Mouse (Mus musculus) mouse trophoblast stem cell (cell line): ENCODE data around the gene Arhgap25.
"Not testable (repeated sequence)": the region's sequence is repeated elsewhere in the genome, so short reads cannot be mapped to it uniquely, and the experiment has no call there.

Source experiments
- in situ Hi-C, 2 experiments: fragments of 300-500 bp; cut with MseI, MboI; formaldehyde crosslinking; loops; 2 replicates in 1 of 2; 3 replicates in 1 of 2; pipeline ENCODE4 v1.15.1; 2025

Gene Arhgap25

GRCm38 (mm10) chr6:87532953-87533710, at the start of gene Arhgap25:
Gene Arhgap25 (minus strand): TSS chr6:87533259.
- in situ Hi-C loops: no loop called here

GRCm38 (mm10) chr6:87582456-87582855, 49.4 kb upstream of the Arhgap25 start:
- in situ Hi-C loops: no loop called here

DNA sequence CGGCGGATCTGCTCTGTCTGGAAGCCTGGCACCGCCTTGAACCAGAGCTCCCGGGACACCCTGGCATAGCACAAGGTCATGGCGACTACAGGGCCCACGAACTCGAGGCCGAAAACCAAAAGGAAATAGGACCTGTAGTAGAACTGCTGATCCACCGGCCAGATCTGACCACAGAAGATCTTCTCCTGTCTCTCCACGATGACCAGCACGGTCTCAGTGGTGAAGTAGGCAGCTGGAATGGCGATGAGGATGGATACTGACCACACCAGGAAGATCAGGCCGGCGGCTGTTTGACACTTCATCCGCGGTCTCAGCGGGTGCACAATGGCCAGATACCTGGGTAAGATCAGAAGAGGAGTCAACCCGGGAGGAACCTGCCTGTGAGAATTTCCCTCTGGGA, 48.5 kb upstream of the Arhgap25 start:
- in situ Hi-C loops: no loop called here

GRCm38 (mm10) chr6:87581071-87581470, 48.0 kb upstream of the Arhgap25 start:
- in situ Hi-C loops: no loop called here

DNA sequence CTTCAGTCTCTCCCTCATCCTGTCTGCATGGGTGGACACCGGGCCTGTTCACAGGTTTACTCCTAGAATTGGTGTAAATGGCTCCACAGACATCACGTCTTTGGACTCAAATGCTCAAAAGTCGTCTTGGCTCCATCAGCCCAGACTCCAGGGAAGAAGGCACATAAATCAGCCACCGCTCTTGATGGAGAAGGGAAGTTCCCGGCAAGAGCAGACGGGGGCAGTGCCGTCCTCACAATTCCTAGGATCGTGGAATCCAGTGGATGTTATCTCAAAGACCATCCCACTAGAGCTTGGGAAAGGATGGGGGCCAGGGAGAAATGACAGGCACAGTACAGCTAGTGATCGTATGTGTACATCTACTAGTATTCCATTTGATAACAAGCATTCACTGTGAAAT, 45.2 kb upstream of the Arhgap25 start:
- in situ Hi-C loops: no loop called here

DNA sequence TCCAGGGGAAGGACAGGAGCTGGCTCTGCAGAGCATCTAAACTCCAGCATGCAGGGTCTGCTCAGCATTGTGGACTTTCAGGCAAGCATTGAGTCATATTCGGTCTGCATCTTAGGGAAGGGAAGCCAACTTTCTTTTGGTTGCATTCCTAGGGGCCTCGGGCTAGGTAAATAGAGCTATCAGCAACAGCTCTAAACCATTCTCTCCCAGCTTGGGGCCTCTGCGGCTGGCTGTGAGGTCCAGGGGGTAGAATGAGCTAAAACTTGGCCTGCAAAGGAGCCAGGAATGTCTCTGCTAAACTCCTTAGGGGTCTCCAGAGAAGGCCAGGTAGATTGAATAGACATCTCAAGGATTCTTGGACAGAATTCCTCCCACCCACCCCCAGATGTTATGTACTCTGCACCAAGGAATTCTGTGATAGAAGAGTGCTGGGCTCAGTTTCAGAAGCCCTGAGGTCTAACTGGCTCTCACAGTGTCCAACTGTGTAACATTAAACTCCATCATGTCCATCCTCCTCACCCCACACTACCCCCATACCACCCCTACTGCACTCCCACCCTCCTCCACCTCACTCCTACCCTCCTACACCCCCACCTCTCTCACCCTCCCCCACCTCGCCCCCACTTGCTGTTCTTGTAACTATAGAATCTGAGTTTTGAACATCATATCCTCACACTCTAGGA, 43.7 kb upstream of the Arhgap25 start:
- in situ Hi-C loops: no loop called here

DNA sequence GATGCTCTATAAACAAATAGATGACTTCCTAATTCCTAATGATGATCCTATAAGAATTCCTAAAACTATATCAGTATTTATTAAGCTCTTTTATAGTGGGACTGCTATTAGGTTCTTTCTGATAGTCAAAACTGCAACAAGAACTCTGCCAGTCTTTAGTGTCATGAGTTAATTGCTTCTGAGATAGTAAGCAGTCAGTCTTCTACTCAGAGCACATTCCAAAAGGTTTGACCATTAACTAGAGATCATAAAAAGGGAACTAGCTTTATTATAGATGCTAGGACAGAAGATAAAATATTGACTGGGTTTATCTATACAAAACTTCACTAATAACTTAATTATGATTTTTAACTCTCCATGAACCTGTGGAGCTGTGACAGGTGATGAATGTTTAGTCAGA, 38.8 kb upstream of the Arhgap25 start:
- in situ Hi-C loops: not testable (repeated sequence)

GRCm38 (mm10) chr6:87567686-87568593, 34.9 kb upstream of the Arhgap25 start:
- in situ Hi-C loops: no loop called here

GRCm38 (mm10) chr6:87565166-87565565, 32.1 kb upstream of the Arhgap25 start:
- in situ Hi-C loops: no loop called here

DNA sequence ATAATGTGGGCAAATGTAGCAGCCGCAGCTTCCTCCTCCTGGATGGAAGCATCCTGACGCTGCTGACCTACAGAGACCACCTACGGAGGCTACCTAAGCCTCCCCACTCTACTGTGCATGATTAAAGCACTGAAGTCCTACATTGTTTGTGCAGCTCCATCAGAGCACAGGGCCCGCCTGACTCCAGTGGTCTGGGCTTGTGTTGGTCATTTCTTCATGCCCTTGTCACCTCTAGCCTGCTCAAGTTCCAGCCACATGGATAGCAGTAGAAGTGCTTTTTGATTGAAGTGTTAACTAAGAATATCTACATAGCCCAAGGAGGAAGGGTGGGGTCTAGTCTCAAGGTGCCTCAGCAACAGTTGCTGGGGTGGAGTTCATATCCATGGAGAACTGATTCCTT, 31.3 kb upstream of the Arhgap25 start:
- in situ Hi-C loops: no loop called here

GRCm38 (mm10) chr6:87553724-87554123, 20.7 kb upstream of the Arhgap25 start:
- in situ Hi-C loops: no loop called here

- in situ Hi-C loops: no loop called here
Measured at GRCm38 (mm10) chr6:87552054-87552807, 19.2 kb upstream of the Arhgap25 start.

DNA sequence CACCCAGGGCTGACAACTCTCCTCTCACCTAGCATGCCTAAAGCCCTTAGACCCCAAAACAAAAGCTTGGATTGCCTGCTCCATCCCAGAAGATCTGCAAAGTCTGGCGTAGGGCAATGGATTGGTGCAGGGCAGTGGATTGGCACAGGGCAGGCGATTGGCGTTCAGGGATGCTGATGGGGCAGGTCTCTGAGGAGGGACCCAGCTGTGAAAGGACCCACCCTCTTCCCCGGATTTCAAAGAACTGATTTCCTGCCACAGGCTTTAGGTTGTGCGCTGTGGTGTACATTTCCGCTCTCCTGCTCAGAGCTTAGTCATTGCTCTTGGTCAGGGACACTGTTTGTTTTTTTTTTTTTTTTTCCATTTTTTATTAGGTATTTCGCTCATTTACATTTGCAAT, 14.8 kb upstream of the Arhgap25 start:
- in situ Hi-C loops: no loop called here

DNA sequence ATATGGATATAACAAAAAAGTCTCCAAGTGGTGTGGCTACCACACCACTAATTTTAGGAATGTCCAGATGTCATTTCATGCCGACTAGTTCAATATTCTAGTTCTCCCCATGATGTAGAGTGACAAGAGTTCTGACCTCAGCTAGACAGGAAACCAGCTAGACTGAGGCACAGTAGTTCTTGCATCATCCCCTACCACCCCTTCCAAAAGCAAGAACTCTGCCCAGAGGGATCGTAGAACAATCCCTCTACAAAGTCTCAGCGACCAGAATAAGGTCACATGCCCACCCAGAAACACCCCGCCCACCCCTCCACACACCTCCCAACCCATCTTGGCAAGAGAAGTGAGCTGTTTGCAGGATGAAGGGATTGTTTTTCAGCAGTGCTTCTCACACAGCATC, 14.4 kb upstream of the Arhgap25 start:
- in situ Hi-C loops: no loop called here

GRCm38 (mm10) chr6:87545331-87546217, 12.5 kb upstream of the Arhgap25 start:
- in situ Hi-C loops: no loop called here

- in situ Hi-C loops: no loop called here
Measured at GRCm38 (mm10) chr6:87542027-87542426, 9.0 kb upstream of the Arhgap25 start.

DNA sequence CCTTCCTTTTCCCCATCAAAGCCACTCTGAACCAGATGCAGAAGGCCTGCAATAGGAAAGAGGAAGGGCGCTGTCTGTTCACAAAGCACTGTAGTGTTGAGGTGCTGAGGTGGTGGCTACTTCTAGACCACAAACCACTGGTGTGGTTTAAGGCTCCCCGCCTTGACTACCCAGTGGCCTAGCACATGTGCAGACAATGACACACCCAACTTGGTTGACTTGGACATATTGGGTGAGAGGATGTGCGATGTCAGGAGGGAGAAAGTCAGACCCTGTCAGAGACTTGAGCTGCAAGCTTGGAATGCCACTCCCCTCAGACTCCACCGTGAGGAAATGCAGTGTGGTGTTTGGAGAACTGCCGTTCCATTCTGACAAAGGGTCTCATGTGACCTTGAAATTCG, 8.1 kb upstream of the Arhgap25 start:
- in situ Hi-C loops: no loop called here

DNA sequence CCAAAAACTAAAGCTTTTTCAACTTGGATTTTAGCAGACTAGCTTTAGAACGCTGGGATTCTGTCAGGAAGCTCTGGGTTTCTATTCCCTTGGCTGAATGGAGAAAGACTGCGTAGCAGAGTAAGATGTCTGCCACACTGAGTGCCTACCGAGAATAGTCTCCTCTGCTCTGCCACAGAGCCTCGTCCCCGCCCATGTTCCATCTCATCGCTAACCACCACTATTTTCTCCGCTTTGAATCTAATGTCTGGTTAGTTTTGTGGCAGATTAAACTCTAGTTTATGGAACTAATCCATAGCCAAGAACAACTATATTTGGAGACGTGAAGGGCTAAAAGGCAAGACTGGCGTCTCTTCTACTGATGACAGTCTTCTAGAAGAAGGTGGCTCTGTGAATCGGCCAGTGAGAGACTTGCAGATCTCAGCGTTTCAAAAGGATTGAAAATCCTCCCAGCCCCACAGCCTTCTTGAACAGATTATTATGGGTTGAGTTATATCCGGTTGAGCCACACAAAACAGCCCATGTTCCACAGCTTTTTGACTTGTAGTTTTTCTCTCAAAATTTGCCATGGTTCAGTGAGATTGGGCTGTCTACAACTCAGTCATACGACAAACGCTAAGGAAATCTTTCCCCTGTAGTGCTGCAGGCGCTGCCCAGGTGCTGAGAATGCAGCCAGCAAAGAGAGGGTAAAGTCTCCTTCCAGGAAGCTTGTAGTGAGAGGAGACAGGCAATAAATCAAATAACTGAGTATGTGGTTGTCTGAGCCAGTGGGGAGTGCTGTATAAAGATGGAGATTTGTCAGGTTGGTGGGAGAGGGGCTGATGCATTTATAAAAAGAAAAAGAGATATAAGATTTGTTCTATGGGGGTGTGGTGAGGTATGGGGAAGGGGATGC, 5.6 kb upstream of the Arhgap25 start:
- in situ Hi-C loops: no loop called here

DNA sequence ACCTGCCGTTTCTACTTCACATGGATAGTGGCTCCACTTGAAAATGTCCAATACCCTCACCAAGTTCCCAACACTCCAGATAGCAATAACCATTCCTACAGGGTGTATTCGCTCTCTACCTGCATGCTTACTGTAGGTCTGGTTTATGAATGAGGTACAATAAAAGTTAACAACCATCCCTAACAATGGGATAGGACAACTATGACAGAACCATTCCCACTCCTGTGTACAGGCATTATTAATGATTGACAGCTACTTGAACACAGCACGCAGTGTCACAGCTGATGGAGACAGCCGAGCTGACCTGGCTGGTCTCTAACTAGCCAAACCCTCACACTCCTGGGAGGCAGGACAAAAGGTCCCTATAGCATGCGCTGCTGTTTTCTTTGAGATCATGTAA, 4.6 kb upstream of the Arhgap25 start:
- in situ Hi-C loops: no loop called here
